Mouse (Mus musculus) left cerebral cortex, adult 18-20 months (tissue): ENCODE data around the gene Cbx8. TPM values are rescaled to one million over a fixed set of nuclear protein-coding genes. Genes with fewer than 3 reads are reported as not detected.

Source experiments
- DNase-seq, 2 experiments: peaks; one replicate each; pipeline ENCODE4 v3.0.0; 2021 to 2022; ENCODE audit warnings: low spot score in 2 of 2, mixed read lengths in 1 of 2
- long read RNA-seq, 2 experiments: library from polyadenylated mRNA; stranded (forward); transcript quantifications; one replicate each; pipeline ENCODE4 v2.0.0; 2021
- total RNA-seq, 2 experiments: library from RNA; stranded (reverse); gene quantifications; 2 replicates each; pipeline ENCODE4 v1.2.3; 2021

Gene Cbx8
- total RNA-seq, result 10 to 100 TPM in 1 of 2 experiments, 1 to 10 TPM in 1; 8.3 to 13.3 TPM
- long read RNA-seq, experiment 1, transcript Cbx8-201 (5 exons, 3,580 nt), result major isoform, 16 of 20 reads
- long read RNA-seq, experiment 1, partial matches to known transcripts, result 3 of 20 reads
- long read RNA-seq, experiment 1, other reads (novel, unspliced or antisense), result 1 of 20 reads
- long read RNA-seq, experiment 2, transcript Cbx8-201 (5 exons, 3,580 nt), result major isoform, 15 of 19 reads
- long read RNA-seq, experiment 2, partial matches to known transcripts, result 1 of 19 reads
- long read RNA-seq, experiment 2, other reads (novel, unspliced or antisense), result 2 of 19 reads

DNA sequence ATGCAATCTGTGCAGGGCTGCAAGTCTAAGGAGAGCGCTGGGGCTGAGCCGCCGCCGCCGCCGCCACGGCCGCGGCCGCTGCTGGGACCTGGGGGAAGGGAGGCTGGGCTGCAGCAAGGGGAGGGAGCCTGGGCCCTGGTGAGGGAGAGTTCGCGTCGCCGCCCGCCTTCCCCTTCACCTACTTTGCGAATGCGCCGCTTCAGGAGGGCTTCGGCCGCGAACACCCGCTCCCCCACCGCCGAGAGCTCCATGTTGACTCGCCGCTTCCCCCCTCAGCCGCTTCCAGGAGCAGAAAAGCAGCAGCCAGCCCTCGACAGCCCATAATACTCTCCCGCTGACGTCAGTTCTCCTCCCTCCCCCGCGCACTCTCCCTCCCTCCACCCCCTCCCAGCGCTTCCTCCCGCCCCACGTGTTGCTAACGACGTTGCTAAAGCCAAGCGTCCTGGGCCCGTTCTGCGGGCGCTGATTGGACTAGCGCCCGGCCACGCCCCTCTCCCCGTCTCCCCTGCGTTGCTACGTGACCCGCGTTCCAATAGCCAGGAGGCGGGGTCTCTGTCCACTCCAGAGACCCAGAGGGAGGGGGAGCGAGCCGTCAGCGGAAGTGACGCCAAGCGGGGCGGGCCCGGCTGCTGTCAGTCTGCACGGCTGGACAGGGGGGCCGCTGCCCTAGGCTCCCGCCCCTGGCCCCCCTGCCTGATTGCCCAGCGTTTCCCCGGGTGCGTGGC, at the start of gene Cbx8:
Cbx8 (minus strand) TSS at position 370 of the 725 bp plus-strand sequence.
- peak; percentile 99 to 100 for DNase-seq

GRCm38 (mm10) chr11:119090076-119090960, 49.5 kb upstream of the Cbx8 start:
- DNase-seq, result no peak

GRCm38 (mm10) chr11:119089235-119090075, 48.7 kb upstream of the Cbx8 start:
- DNase-seq, result no peak

GRCm38 (mm10) chr11:119088391-119089234, 47.8 kb upstream of the Cbx8 start:
- no peak for DNase-seq

- DNase-seq, result no peak
Observed at GRCm38 (mm10) chr11:119087301-119088082, 46.7 kb upstream of the Cbx8 start.

DNA sequence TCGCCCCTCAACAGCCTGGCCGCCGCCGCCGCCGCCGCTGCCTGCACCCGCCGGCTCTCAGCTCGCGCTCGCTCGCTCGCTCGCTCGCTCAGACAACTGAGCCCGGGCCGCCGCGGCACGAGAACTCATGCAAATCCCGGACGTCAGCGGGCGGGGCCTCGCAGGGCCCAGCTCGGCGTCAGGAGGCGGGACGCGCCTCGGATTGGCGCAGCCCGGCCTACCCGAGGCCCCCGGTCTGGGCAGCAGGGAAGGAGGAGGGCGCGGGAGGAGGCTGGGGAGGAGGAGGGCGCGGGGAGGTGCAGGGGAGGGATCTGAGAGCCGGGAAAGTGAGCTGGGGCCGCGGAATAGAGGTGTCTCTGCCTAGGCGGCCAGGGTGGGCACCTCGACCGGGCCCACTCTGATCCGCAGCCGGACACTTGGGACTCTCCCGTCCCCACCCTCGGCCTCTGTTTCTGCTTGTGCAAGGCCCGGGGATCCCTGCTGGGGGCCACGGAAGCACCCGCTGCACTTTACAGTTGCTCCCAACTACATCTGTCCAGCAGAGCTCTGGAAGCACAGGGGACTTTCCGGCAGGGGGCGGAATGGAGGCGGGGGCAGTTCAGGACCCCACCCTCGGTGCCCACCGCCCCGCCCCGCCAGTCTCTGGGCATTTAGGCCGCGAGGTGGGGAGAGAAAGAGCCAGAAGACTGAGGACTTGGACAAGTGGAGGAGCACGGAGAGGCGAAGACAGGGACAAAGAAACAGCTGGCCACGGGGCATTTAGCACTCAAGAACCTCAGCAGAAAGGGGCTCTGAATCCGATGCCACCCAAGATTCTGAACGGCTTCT, 45.6 kb upstream of the Cbx8 start, which contains the start of gene Cbx4:
Cbx4 (minus strand) TSS at position 78 of the 828 bp plus-strand sequence.
- DNase-seq, result peak; percentile 81 to 90

- DNase-seq, result peak; percentile 64 to 72
Observed at GRCm38 (mm10) chr11:119085279-119086062, 44.7 kb upstream of the Cbx8 start.

- DNase-seq, result no peak
Observed at GRCm38 (mm10) chr11:119084446-119085278, 43.9 kb upstream of the Cbx8 start.

DNA sequence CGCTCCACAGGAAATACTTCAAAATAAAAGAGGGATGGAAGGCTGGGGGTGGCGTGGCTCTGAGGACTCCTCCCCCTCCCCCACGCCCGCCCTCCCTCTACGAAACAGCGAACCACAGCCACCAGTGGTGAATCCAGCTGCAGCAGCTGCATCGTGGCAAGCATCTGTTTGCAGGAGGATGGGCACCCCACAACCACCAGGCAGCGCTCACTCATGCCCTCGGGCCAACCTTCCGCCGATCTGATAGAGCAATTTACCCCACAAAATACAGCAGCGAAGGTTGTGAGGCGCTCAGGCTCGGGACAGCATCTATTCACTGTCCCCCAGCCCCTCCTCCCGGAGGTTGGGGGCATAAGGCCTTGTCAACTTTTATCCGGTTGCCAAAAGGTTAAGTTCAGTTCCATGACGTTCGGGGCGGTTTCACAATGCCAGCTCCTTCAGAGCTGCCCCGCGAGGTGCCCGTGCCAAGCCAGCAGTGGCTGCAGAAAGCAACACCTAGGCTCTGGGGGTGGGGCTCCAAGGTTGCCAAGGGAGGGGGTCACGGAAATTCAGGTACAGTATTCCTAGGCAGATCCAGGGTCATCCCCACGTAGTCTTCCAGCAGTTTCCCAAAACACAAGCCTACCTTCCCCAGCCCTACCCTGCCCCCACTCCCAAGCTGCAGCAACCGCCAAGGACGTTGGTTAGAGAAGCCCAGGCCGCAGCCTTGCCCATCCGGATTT, 43.1 kb upstream of the Cbx8 start:
- no peak for DNase-seq

- no peak for DNase-seq
Observed at GRCm38 (mm10) chr11:119082638-119083599, 42.1 kb upstream of the Cbx8 start.

GRCm38 (mm10) chr11:119081839-119082637, 41.3 kb upstream of the Cbx8 start:
- no peak for DNase-seq

GRCm38 (mm10) chr11:119081148-119081838, 40.5 kb upstream of the Cbx8 start:
- no peak for DNase-seq
